Mouse (Mus musculus): ENCODE measurements around the gene Scpep1.
"Not testable (repeated sequence)": the region's sequence is repeated elsewhere in the genome, so short reads cannot be mapped to it uniquely, and the experiment has no call there.

Scpep1 gene

DNA sequence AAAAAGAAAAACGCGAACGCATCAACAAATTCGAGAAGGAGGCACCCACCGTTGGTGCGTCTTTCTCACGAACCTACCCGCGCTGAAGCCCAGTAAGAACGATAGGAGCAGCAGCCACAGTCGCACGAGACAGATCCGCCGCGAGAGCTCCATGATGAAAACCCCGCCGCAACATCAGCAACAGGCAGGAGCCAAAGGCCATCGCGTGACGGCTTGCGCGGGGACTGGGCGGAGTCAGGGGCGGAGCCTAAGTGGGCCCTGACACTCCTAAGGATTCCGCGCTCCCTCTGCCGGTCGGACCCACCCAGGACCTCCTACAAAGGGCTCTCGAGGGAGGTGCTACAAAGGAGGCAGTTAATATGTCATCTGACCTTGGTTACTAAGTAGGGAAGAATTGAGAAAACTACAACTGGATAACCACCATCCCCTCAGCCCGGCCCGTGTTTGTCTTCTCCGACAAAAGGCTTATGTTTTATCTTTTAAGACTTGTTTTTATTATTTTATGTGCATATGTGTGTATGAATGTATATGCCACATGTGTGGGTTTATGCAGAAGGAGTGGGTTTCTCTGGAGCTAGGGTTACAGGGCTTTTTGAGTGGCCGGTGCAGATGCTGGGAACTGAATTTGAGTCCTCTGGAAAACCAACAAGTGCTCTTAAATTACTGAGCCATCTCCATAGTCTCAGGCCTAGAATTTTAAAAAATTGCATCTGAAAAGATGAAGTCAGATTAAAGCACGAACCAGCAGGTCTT, at the start of gene Scpep1:
Scpep1 (minus strand) TSS at position 249 of the 753 bp plus-strand sequence.
- DNase-seq (ENCODE audit: low read depth, low spot score): peak; percentile 96

- DNase-seq (ENCODE audit: low read depth, low spot score): no peak
Measured at GRCm38 (mm10) chr11:89003726-89004125, 48.5 kb upstream of the Scpep1 start.

DNA sequence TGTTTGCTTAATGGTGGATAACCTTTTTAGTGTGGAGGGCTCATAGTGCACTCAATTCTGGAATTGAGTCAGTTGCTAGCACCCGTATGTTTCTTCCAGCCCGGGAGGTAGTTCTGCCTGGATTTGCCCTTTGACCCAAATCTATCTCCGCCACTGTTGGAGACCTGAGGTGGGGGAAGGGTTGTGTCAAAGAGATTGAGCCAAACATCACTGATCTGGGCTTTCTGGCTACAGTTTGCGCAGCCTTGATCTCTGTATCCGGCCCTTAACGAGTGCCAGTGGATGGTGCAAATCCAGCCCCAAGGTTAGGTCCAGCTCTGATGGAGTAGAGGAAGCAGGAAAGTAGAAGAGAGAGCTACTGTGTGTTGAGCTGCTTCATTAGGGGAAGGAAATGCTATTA, 47.8 kb upstream of the Scpep1 start:
- no peak for DNase-seq (ENCODE audit: low read depth, low spot score)

DNA sequence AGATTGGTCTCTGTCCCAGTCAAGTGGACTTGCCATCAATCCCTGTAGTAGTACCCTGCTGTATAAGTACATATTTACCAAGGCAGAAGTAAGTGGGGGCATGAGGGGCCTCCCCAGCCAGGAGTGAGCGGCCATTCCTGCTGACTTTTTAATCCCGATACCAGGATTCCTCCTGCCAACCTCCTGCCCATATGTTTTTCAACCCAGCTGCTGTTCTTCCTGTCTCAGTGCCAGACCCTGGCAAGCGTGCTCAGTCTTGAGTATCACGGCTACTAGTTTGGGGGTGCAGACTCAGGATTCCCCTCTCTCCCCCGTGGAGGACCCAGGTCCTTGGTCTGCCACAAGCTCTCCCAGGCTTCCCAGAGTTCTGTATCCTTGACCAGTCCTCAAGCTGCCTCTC, 47.4 kb upstream of the Scpep1 start:
- no peak for DNase-seq (ENCODE audit: low read depth, low spot score)

- DNase-seq (ENCODE audit: low read depth, low spot score): no peak
Measured at GRCm38 (mm10) chr11:89002068-89002467, 46.8 kb upstream of the Scpep1 start.

- no peak for DNase-seq (ENCODE audit: low read depth, low spot score)
Measured at GRCm38 (mm10) chr11:89001569-89001968, 46.3 kb upstream of the Scpep1 start.

DNA sequence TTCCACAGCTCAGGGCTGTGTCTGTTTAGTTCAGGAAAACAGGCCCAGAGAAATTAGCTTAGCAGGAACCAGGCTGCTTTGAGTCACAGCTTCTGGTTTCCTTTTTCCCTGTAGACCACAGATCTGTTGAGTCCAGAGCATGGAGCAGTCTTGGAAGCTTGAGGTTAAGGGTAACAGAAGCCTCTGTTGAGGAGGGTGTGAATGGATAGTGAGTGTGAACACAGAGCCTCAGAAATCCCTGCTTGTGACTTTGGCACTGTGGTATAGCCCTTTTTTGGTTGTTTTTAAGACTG, 45.2 kb upstream of the Scpep1 start:
- DNase-seq (ENCODE audit: low read depth, low spot score): no peak

DNA sequence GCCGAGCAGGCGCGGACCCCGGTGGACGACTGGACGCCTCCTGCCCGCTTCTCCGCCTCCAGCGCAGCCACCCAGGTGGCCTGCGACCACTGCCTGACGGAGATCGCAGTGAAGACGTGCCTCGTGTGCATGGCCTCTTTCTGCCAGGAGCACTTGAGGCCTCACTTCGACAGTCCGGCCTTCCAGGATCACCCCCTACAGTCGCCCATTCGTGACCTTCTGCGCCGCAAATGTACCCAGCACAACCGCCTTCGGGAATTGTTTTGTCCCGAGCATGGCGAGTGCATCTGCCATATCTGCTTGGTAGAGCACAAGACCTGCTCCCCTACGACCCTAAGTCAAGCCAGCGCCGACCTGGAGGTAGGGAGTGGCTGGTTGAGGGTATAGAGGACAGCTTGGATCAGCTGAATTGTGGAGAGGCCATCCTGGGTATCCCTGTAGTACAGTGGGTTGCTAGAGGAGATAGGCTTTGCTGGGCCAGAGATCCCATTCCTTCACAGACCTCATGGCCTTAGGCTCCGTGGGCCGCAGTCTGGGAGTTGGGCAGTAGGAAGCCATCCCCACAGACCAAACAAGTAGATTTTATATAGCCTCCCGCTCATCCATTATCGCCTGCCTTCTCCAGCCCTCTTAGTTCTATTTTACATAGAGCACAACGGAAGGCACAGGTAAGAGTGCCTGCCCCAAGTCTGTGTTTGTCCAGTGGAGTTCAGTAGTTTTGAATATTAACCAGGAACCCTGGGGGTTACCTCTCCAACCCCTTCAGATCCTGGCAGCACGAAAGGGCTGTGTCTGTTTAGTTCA, 44.7 kb upstream of the Scpep1 start:
- DNase-seq (ENCODE audit: low read depth, low spot score): no peak

DNA sequence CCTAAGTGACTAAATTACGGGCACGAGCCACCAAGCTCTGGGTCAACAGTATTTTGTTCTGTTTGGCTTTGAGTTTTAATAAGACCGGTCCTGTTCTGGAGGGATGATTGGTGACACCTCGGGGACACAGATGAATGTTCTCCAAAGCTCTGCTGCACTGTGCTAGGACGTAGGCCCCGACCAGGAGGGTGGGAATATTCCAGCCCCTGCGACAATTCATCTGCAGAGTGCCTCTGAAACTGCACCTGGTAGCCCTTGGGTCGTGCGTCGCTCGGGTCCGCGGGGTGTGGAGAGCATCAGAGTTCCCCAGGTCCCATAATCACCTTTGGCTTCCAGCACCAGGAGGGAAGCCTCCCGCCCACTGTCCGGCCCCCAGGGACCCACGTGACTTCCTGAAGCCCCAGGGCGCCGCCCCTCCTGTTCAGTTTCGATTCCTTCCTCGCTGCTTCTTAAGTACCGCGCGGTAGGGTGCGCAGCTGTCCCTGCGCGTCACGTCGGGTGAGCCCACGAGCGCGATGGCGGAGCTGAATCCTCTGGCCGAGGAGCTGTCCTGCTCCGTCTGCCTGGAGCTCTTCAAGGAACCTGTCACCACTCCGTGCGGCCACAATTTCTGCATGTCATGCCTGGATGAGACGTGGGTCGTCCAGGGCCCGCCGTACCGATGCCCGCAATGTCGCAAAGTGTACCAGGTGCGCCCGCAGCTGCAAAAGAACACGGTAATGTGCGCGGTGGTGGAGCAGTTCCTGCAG, 43.9 kb upstream of the Scpep1 start, which contains the start of gene Trim25:
Trim25 (plus strand) TSS at position 403 of the 749 bp plus-strand sequence.
- peak; percentile 86 for DNase-seq (ENCODE audit: low read depth, low spot score)

- no peak for DNase-seq (ENCODE audit: low read depth, low spot score)
Measured at GRCm38 (mm10) chr11:88998406-88998805, 43.1 kb upstream of the Scpep1 start.

GRCm38 (mm10) chr11:88997343-88997742, 42.1 kb upstream of the Scpep1 start:
- DNase-seq (ENCODE audit: low read depth, low spot score): not testable (repeated sequence)

GRCm38 (mm10) chr11:88996427-88996826, 41.2 kb upstream of the Scpep1 start:
- DNase-seq (ENCODE audit: low read depth, low spot score): no peak

- no peak for DNase-seq (ENCODE audit: low read depth, low spot score)
Measured at GRCm38 (mm10) chr11:88995616-88996015, 40.4 kb upstream of the Scpep1 start.

DNA sequence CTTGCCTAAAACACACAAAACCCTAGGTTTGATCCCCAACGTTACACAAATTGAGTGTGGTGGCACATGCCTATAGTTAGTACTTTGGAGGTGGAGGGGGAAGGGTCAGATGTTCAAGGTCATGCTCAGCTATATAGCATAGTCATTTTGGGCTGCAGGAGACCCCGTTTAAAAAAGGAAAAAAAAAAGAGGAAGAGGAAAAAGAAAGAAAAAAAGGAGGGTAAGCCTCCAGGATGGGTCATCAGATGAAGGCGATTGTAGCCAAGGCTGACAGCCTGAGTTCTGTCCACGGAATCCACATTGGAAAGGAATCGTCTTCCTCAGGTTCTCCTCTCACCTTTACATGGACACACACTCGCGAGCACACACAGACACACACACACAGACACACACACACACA, 39.2 kb upstream of the Scpep1 start:
- DNase-seq (ENCODE audit: low read depth, low spot score): no peak

DNA sequence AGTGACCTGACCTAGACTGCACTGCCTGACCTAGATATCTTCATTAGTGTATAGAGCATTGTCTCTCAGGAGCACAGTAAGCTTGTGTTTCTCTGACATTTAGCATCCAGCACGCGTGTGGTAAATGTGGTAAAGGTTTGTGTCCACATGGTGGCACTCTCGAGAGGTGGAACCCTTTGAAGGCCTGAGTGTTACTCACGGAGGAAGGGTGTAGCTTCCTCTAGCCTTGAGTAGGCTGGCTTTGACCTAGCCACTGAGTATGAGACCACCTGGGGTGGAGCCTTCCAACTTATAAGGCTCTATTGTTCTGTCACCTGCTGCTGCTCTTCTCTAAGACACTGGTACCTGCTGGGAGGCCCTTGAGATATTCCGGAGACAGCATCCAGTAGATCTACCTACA, 38.4 kb upstream of the Scpep1 start:
- DNase-seq (ENCODE audit: low read depth, low spot score): peak; percentile 44

- no peak for DNase-seq (ENCODE audit: low read depth, low spot score)
Measured at GRCm38 (mm10) chr11:88993186-88993585, 37.9 kb upstream of the Scpep1 start.

GRCm38 (mm10) chr11:88989530-88989929, 34.3 kb upstream of the Scpep1 start:
- no peak for DNase-seq (ENCODE audit: low read depth, low spot score)

GRCm38 (mm10) chr11:88988956-88989355, 33.7 kb upstream of the Scpep1 start:
- no peak for DNase-seq (ENCODE audit: low read depth, low spot score)

DNA sequence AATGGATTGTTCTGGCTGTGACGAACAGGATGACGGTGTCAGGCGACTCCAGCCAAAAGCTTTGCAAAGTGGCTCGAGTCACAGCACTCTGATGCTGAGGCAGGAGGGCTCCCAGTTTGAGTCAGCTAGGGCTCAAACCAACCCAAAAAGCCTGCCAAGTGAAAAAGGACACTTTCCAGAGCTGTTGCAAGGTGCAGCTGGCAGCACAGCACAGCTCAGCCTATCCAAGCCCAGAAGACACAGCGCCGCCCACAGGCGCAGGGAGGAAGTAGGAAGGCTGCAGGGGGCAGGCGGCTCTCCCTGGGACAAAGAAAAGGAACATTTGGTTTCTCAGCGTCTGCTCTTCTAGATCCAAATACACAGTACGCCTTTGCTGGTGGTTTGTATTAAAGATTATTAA, 31.4 kb upstream of the Scpep1 start:
- DNase-seq (ENCODE audit: low read depth, low spot score): no peak

DNA sequence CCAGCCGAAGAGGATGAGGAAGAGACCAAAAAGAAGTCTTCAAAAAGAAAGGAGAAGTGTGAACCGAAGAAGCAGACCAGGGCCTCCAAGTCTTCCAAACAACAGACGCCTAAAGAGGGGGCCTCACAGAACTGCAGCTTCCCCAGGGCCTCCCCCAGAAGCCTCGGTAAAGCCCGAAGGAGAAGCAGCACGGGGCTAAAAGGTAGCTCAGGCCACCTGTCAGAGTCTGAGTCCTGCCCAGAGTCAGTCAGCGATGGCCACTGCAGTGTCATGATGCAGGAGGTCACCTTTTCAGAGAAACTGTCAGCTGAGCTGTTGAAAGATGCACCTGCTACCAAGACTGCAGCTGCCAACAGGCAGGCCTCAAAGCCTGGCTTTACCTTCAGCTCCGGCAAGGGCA, 26.1 kb upstream of the Scpep1 start:
- DNase-seq (ENCODE audit: low read depth, low spot score): no peak

- DNase-seq (ENCODE audit: low read depth, low spot score): no peak
Measured at GRCm38 (mm10) chr11:88977188-88977587, 21.9 kb upstream of the Scpep1 start.

DNA sequence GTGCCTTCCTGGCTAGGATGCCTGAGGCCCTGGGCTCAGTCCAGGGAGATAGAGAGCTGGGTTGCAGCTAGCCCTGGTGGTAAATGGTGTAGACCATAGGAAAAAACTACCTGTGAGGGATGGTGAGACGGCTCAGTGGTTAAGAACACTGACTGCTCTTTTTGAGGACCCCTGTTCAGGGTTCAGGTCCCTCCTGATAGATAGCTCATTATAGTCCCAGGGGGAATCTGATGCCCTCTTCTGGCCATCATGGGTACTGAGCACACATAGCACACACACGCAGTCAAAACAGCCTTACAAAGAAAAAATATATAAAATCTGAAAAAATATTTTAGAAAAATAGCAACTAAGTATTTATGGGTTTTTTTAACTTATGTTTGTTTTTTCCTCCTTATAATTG, 21.1 kb upstream of the Scpep1 start:
- no peak for DNase-seq (ENCODE audit: low read depth, low spot score)
